Mouse (Mus musculus) kidney, postnatal 10 days (tissue): ENCODE measurements around the gene Tmem41a.
A peak's percentile ranks its signal among the peaks of the same experiment; 100 is the strongest.
"Not testable (repeated sequence)": the region's sequence is repeated elsewhere in the genome, so short reads cannot be mapped to it uniquely, and the experiment has no call there.

Experiments used
- DNase-seq: peaks from one replicate; pipeline ENCODE4 v3.0.0; 2021; ENCODE audit warnings: mixed read lengths

The Tmem41a gene

DNA sequence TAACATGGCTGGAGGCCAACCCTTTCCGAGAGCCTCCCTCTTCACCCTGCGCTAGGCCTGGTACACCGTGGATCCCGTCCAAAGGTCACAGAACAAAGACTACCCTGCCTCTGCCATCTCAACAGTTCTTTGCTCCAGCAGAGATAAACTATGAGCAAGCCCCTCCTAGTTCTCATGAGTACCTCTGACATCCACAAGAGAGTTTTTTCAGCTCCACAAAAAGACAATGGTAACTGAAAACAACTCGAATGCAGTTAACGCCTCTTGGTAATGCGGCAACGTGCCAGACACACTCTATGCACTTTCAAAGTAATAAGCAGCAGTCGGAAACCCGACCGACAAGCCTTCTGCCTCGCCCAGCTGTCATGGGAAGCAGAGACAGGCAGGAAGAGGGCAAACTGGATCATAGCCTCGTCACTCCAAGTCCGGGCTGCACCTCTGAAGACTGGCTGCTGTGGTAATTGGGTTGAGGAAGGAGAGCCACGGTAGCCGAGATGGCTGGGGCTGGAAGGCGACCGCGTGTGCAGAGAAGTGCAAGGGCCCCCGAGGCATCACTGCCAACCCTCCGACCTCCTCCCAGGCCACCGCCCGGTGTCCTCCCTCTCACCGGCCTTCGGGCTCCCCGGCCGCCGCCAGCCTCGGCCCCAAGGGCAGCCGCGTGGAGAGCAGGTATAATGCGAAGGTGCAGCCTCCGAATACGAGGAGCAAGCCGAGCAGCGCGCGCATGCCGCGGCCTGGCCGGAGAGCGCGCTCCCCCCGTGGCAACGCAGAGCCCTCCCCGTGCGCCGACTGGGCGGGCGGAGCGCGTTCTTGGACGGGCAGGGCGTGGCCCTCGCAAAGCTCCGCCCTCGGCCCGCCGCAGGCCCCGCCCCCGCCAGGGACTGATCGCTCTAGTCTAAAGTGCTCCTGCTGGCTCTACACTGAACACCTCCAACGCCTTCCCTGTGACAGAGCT lies at the start of gene Tmem41a:
Gene Tmem41a, minus strand, starts transcription at position 792 of the 955 bp plus-strand sequence.
- DNase-seq, result peak; percentile 94

DNA sequence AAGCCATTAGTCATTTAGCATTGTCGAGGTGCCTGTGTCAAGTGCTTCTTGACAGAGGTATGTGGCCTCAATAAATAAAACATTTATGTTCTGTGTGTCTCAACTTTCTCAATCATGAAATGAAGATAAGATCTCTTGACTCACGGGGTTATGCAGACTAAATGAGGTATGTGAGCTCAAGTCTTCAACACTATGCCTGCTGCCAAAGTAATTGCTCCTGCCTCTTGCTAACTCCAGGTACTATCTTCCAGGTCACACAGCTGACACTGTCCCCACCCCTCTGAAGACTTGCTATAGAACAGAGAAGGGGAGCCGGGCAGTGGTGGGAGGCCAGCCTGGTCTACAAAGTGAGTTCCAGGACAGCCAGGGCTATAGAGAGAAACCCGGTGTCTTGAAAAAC lies 49.0 kb upstream of the Tmem41a start:
- no peak for DNase-seq

DNA sequence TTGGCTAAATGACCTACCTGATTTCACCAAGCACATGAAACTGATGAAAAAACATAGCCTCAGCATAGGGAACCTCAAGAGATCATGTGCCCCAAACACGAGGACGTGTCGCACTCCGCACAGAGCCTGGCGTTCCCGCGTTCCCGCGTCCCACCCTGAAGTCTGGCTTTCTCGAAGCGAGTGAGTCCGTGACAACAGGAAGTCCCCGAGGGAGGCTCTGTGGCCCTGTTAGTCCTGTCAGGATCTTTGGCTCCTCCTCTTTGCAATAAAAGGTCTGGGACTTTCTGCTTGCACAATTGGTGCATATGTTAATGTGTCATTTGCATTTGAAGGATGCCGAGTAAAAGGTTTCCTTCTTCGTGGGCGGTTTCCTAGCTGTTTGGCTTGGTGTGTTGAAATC lies 48.0 kb upstream of the Tmem41a start, which contains the start of gene Liph:
Gene Liph, minus strand, starts transcription at position 360 of the 400 bp plus-strand sequence.
- peak; percentile 37 for DNase-seq

DNA sequence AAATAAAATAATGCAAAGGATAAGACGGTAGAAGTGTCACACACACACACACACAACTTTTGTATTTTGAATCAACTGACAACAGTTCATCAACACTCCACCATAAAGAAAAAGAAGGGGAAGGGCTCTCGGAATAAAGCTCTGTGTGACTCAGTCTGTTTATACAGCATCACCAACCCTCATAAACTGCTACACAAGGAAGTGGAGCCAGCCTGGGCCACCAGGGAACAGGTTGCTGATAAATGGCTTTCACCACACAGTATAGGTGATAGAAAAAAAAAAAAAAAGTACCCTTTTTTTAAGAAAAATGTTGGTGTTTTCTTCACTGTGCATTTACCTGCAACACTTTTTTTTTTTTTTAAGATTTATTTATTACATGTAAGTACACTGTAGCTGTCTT lies 44.4 kb upstream of the Tmem41a start:
- no peak for DNase-seq

DNA sequence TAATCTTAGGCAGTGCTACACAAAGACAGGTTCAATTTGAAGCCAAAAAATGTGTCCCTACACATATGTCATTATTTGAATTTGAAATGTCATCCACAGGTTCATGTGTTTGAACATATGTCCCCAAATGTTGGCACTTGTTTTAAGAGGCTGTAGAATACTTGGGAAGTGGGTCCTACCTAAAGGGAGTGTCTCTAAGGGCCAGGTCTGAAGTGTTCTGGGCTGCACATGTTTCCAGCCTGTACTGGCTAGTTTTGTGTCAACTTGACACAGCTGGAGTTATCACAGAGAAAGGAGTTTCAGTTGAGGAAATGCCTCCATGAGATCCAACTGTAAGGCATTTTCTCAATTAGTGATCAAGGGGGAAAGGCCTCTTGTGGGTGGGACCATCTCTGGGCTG lies 43.5 kb upstream of the Tmem41a start:
- not testable (repeated sequence) for DNase-seq

DNA sequence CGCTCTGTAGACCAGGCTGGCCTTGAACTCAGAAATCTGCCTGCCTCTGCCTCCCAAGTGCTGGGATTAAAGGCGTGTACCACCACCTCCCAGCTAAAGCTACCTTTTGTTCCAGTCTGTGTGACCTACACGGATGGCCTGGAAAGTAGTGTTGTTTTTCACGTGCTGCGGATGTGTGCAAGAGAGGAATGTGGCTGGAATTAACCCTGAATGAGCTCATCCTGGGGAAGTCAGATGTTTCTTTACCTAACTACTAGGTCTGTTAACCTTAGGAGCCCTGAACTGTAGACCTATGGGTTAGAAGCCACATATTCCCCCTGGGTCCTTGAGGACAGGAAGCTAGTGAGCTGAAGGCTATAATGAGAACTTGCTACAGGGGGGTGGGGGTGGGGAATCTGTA lies 40.6 kb upstream of the Tmem41a start:
- no peak for DNase-seq

DNA sequence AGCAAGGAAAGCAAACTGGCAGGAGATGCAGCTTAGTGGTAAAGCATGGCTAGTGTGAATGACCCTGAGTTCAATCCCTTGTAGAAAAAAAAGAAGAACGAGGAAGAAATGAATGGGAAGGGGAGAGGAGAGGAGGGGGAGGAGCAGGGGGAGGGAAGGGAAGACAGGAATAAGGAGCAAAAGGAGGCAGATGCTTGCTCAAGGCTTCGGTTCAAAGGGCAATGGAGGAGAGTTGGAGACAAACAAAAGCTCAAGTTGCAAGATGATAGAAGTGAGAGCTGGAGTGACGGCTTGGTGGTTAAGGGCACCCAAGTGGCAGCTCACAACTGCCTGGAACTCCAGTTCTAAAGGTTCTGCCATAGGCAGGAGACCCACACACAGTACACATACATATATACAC lies 38.8 kb upstream of the Tmem41a start:
- DNase-seq, result no peak

DNA sequence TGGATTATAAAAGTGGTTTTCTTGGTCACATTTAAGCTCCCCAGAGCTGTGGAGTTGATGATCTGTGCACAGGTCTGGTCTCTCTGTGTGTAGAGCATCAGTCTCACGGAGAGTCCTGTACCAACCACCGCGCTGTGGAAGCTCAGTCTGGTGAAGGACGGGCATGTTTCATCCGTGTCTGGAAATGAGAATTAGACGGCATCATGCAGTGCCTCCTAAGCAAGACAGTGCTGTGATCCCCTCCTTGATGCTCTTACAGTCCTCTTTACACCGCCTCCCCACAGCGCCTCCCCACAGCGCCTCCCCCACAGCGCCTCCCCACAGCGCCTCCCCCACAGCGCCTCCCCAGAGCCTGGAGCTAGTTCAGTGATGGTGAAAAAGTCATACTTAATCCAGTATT lies 36.7 kb upstream of the Tmem41a start:
- no peak for DNase-seq

DNA sequence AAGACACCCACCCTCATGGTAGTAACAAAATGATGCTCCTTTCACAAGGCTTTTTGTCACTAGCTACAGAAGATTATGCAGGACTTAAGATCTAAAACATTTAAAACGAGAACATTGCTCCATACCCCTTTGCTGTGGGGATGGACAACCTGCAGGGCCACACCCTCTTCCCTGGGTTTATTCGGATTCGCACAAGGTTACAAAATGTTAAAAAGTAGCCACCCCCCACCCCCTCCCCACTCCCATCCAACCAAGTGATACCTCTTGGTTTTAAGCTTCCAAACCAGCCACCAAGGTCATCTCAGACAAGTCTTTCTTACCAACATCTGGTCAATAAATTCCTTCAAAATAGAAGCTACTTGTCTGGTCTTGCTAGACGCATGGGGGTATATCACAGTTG lies 36.2 kb upstream of the Tmem41a start:
- no peak for DNase-seq

DNA sequence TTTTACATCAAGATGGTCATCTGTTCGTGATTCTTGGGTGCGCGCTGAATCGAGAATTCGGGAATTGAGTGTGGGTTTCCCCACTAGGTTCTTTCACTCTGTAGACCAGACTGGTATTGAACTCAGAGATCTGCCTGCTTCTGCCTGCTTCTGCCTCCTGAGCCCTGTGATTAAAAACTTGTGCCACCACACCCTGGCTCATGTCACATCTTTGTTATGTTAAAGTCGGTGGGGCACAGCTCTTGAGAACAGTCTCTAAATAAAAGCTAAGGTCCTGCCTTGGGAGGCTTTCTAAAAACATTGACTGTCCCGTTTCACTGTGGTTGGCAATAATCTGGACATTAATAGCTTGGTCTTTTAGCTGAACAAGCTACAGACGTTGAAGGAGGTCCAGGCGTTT lies 35.8 kb upstream of the Tmem41a start:
- no peak for DNase-seq

DNA sequence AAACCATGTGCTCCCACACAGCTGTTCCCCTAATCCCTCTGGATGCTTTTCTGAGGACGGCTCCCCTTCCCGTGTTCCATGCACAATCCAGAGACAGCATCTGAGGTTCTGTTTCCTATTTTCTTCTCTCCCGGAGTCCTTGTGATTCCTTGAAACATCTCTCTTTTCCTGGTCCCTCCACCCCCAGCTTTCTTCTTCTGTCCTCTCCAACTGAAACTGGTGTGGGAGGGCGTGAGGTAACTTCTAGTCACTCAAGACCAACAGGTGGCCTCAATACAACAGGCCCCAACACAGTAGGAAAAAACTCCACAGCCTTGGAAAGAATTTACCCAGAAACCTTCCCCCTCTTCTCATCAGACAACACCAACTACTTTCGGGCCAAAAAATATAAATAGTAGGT lies 30.0 kb upstream of the Tmem41a start:
- no peak for DNase-seq

DNA sequence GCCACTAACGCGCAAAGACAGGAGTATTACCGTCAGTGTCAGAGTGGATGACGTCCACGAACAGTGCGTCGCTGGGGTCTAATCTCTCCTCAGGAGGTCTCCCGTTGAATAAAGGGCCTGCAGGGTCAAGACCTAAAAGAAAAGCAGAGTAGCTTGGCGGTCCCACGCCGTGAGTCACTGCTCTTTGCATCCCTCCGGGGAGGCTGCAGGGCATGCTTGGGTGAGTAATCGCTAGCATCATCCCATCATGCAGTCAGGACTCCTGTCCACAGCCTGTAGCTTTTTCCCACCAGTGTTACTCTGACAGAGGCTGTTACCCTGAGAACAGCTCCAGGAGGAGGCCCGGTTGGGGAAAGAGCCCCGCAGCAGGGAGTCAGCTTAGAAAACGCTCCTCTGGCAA lies 28.9 kb upstream of the Tmem41a start:
- no peak for DNase-seq

DNA sequence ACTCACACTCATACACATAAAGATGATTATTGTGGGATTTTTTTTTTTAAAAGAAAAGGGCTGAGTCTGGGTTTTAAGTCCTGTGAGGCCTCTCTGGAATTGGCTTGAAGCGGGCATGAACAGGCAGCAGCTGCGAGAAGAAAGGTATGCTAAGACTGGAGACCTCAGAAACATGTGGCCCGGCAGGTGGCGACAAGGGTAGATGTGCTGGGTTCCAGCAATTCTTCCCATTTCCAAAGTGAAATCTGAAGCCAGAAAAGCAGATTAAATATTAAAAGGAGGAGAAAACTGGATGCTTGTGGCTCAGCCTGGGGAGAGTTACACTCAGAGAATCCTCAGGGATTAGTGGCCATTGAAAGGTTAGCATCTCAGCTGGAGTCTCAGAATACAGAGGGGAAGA lies 24.1 kb upstream of the Tmem41a start:
- no peak for DNase-seq

DNA sequence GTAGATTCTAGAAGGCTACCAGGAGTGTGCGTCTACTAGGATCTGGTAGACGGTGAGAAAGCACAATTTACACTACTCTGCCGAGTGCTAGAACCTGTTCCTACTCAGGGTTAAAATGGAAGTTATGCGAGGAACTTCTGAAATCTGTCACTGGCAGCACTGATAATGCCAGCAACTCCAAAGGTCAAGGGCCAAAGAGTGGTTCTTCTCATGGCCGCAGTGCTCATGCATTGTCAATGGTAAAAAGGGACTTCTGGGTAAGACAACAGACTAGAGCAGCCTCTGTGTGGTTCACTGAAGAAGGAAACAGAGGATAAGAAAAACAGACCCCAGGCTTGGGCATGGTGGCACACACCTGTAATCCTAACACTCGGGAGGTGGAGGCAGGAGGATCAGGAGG lies 23.2 kb upstream of the Tmem41a start:
- no peak for DNase-seq

DNA sequence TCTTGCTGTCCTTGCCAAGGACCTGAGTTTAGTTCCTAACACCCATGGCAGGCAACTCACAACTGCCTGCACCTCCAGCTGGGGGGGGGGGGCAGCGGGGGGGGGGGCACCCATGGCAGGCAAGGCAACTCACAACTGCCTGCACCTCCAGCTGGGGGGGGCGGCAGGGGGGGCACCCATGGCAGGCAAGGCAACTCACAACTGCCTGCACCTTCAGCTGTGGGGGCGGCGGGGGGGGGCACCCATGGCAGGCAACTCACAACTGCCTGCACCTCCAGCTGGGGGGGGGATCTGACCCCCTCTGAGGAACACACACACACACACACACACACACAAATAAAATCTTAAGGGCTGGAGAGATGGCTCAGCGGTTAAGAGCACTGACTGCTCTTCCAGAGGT lies 22.5 kb upstream of the Tmem41a start:
- DNase-seq, result no peak

DNA sequence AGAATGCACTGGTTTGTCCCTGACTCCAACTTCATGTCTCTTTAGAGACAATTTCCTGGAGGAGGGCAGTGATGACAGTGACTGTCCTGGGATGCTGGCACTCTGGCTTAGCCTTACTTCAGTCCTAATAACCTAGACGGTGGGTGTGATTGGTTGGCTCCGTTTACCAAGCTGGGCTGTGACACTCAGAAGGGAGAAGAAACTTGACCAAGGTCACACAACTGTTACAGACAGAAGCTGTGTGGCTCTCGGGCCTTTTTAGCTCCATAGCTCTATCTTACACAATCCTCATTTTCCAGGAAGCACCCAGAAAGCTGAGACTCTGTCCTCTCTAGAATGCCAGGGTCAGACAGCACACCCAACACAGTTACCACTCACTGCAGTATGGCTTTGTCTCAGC lies 18.2 kb upstream of the Tmem41a start:
- no peak for DNase-seq

DNA sequence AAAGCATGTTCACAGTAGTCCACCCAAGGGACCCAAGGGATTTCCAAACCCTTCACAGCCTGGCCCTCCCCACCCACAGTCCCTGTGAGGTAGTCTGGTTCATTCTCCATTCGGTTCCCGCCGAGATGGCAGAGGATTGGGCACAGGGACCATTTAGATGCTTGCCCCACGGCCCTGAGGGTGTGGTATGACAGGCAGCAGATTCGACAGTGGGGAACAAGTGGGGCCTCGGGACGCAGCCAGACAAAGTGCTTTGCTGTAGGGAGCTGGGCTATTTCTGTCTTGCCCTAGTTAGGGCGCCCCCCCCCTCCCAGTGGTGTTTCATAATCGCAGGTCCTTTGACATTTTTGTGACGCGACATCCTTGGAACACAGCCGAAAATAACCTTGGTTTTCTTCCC lies 8.2 kb upstream of the Tmem41a start:
- DNase-seq, result no peak

DNA sequence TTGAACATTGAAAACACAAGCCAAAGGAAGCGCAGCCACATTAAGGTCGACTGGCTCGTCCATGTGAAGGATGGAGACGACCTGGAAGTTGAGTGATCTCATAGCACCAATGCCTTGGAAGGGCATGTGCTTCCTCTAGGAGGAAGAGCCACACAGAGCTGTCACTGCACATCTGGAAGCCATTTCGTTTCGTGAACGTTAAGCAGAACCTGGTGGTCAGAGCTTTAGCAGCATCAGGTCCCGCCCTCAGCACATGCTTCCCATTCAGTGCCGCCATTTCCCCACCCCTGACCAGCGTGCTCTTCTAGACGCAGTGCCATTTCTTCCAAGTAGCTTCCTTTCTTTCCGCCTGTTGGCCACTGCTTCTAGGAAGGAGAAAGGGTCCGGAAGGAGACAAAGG lies 18.9 kb downstream of the Tmem41a start:
- no peak for DNase-seq

DNA sequence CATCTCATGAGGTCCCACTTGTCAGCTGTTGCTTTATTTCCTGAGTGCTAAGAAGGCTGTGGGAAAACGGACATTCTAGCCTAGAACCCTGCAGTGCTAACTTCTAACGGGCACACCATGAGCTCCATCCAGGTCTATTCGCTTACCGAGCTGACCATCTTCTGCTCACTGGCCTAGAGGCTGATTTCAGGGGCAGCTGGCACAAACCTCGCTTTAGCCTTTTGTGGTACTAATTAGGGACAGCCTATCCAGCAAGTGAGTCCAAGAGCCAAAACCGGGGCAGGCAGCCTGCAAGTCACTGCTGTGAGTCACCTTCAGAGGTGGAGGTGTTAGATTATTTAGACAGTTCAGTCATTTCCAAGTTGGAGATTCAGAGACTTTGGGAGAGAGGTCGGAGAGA lies 30.7 kb downstream of the Tmem41a start:
- no peak for DNase-seq

DNA sequence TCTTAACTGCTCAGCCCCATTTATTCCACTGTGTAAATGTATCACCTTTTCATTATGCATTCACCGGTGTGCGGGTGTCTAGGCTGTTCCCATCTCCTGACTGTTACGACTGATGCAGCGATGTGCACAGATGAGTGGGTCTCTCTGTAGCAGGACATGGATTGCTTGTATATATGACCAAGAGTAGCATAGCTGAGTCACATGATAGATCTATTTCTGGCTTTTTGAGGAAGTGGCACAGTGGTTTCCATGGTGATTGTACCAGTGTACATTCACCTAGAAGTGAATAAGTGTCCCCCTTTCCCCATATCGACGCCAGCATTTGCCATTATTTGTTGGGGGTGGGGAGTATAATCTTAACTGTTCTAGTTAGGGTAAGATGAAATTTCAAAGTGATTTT lies 34.0 kb downstream of the Tmem41a start:
- DNase-seq, result no peak

DNA sequence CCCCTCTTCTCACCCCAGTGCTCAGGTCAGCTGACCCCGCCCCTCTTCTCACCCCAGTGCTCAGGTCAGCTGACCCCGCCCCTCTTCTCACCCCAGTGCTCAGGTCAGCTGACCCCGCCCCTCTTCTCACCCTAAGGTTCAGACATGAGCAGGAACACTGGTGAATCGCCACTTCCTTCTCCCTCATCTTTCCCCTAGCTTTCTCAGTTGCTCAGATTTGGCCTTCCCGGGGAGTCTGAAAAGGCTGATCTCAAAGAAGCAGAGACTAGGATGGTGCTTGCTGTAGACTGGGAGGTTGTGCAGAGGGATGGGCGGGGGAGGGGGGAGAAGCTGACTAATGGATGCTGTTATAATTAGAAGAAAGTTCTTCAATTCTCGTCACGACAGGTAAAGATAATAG lies 38.4 kb downstream of the Tmem41a start:
- DNase-seq, result not testable (repeated sequence)

DNA sequence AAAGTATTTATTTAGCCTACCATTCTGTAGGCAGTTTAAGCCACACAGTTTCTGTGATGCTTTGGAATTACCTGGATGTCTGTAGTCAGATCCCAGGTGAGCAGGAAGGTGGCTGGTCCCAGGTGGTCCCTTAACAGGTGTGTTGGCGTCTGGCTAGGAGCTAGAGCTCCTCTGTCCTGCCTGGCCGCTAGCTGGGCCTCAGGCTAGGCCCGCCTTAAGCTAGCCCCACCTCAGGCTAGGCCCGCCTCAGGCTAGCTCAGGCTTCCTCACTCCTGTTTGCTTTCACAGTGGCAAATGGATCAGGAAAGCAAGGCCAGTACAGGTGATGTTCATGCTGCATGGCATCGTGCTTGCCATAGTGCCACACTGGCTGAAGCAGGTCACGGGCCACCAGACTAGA lies 40.5 kb downstream of the Tmem41a start:
- DNase-seq, result no peak

DNA sequence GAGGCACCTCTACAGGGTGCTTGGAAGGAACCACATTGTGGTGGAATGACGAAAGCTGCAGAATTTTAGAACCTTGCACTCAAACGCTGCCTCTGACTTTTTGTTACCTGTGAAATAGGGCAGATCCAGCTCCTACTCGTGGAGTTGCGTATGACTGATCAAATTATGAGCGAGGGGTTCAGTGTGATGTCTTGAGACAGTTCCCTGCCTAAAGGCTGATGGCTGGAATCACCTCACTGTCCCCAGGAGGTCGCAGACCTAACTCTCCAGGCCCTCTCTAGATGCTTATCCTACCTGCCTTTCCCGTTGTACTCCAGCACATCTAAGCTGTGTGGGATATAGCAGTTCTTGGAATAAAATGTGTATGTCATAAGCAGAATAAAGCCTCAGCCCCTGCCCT lies 41.4 kb downstream of the Tmem41a start:
- no peak for DNase-seq

DNA sequence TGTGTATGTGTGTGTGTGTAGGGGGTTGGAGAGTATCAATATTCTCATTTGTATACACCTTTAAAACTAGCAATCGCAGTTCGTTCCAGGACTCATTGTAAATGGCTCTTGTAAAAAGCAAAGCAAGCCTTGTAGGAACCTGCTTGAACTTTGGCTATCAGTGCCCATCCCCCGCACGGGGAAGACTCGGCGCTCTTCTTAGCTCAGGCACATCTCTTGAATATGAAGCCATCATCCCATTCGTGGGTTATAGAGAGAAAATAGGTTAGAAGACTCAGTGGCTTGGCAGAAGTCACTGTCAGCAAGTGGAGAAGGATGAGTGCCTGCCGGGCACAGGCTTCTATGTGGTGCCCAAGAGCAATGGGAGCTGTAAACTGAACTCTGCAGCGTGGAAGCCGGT lies 42.7 kb downstream of the Tmem41a start:
- DNase-seq, result no peak

DNA sequence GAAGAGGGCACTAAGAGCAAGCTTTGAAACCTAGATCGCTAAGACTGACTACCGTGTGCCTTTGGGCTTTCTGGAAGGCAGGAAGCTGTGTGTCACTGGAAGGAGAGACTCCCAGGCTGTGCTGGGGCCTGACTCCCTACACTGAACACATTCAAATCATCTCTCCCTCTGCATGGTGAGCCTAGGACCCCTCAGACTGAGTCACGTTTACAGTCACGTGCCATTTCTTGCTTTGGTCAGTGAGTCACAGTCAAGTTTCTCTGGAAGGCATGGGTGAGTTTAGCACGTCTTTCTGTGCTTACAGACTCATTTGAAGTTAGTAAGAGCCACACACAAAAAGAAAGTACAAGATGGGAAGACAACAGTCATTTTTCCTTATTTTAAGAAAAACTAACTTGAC lies 46.1 kb downstream of the Tmem41a start:
- no peak for DNase-seq
